ENCODE assay signal across 28 mouse cellular contexts in genomic region chr12:98548141-98548540, GRCm38 (mm10). TPM values are rescaled to one million over a fixed set of nuclear protein-coding genes. Genes with fewer than 3 reads are reported as not detected.
DNase-seq lines count a peak whose midpoint lies in the region; TF ChIP-seq lines count a peak whose summit lies in the region.
"Had no signal": no experiment of that assay in that cellular context is flagged by ENCODE, and none has a peak within 500 bp of the region (broad histone marks: within the 10 kb centered on the region; RNA-seq: fewer than 3 reads in every experiment).

No protein-coding gene starts in this region.

- no peaks in the 10 kb centered on the region for H3K79me2 ChIP-seq in heart, adult 2 months (replicated peaks; ENCODE audit: control insufficient read depth, insufficient read depth, low read length)

- peak; percentile 34 for DNase-seq in heart, adult 11 months
- DNase-seq in heart, adult 2 months = no peak
- peak; percentile 91 for DNase-seq in brain, adult 2 months (ENCODE audit: low read depth, low spot score)
- DNase-seq in cerebellum, adult 8-10 months = peak; percentile 87
- DNase-seq in cerebellum, postnatal 36 days = peak; percentile 91 to 92
- no peak for DNase-seq in T-cell, adult 2 months (ENCODE audit: low spot score)
- DNase-seq in urinary bladder, postnatal 36 days (ENCODE audit: low spot score in 2 of 2) = no peak
- DNase-seq: adrenal gland, postnatal 10 days; embryo, embryonic 11 days; gastrocnemius, adult 2 months; heart, postnatal 36 days; kidney, adult 11 months; thymus, postnatal 14 days had no signal

- H3K4me1 ChIP-seq in heart, adult 2 months (ENCODE audit: control insufficient read depth, insufficient read depth, low read length) = no peaks in the 10 kb centered on the region
- H3K4me1 ChIP-seq: embryonic facial prominence, embryonic 13.5 days; heart, embryonic 13.5 days; midbrain, embryonic 10.5 days had no signal

- no peak overlapping the region for H3K9ac ChIP-seq in heart, adult 2 months (ENCODE audit: low read depth, low read length)
- H3K9ac ChIP-seq: embryonic facial prominence, embryonic 13.5 days; forebrain, embryonic 12.5 days; heart, embryonic 13.5 days; hindbrain, embryonic 13.5 days; neural tube, embryonic 13.5 days had no signal

- H3K4me3 ChIP-seq in heart, adult 2 months = no peak overlapping the region
- H3K4me3 ChIP-seq: embryonic facial prominence, embryonic 13.5 days; erythroblast, embryonic 14.5 days; forebrain, embryonic 12.5 days; gastrocnemius, adult 2 months; heart, embryonic 13.5 days; hindbrain, embryonic 13.5 days; midbrain, embryonic 10.5 days; myocyte; neural tube, embryonic 13.5 days had no signal

- H3K27ac ChIP-seq in heart, adult 2 months = no peak overlapping the region
- H3K27ac ChIP-seq: embryonic facial prominence, embryonic 13.5 days; forebrain, embryonic 12.5 days; gastrocnemius, adult 2 months; heart, embryonic 13.5 days; kidney, postnatal 0 days; macrophage; midbrain, embryonic 10.5 days; neural tube, embryonic 13.5 days had no signal

- WGBS in heart, adult 2 months = 79% methylated on average over 9 of the region's 9 CpGs

- H3K27me3 ChIP-seq in heart, adult 2 months (ENCODE audit: control insufficient read depth, insufficient read depth, low read length) = peaks cover 1% of the 10 kb centered on the region; the same call in 1 of the 2 replicates
- H3K27me3 ChIP-seq: embryonic facial prominence, embryonic 13.5 days; forebrain, embryonic 12.5 days; heart, embryonic 13.5 days; hindbrain, embryonic 13.5 days; neural tube, embryonic 13.5 days; Patski had no signal

- TF ChIP-seq CTCF in heart, adult 2 months (IDR thresholded peaks at IDR 0.05) = no peak

- intact Hi-C loops in heart, adult 2 months (cut with DNase I) = no loop called here

- TF ChIP-seq EP300 in heart, adult 2 months (IDR thresholded peaks at IDR 0.05; ENCODE audit: insufficient read depth, low read depth, low read length) = no peak

- TF ChIP-seq POLR2A in heart, adult 2 months (IDR thresholded peaks at IDR 0.05; ENCODE audit: insufficient read depth, low read depth, low read length) = no peak

- no peaks in the 10 kb centered on the region for H3K36me3 ChIP-seq in heart, adult 2 months (ENCODE audit: control insufficient read depth, insufficient read depth, low read length)
- H3K36me3 ChIP-seq: embryonic facial prominence, embryonic 13.5 days; G1E; heart, embryonic 13.5 days; neural tube, embryonic 13.5 days had no signal

RNA-seq across cellular contexts. Expression of gene Kcnk10, which starts 30.0 kb away (rescaled TPM):
- total RNA-seq in heart, adult 2 months (2021) = not detected
- polyA plus RNA-seq in heart, adult 2 months (2012; rRNA removed) = 0.03 and 0.16 TPM in 2 replicates
- total RNA-seq: gastrocnemius, adult 2 months had no signal
- polyA plus RNA-seq: erythroblast, embryonic 14.5 days; G1E; gonadal fat pad, adult 2 months; limb, embryonic 11.5 days; liver, embryonic 16.5 days; macrophage; myocyte had no signal

Comparison
In these comparisons a context has a peak if more than half of its experiments do, and no peak if none do; other contexts are left out.
1. DNase-seq: peak in heart, adult 11 months (single experiment), brain, adult 2 months (single experiment), cerebellum, adult 8-10 months (single experiment) and cerebellum, postnatal 36 days (2 of 2); none in heart, adult 2 months (0 of 2), T-cell, adult 2 months (single experiment) and urinary bladder, postnatal 36 days (0 of 2).